Mouse (Mus musculus): ENCODE measurements at regions not wholly inside any gene's neighbourhood (a gene's known extent, or its start where the extent isn't known, plus 50 kb on each side); places are given as distances from the start of the nearest gene placed in this dataset.

DNA sequence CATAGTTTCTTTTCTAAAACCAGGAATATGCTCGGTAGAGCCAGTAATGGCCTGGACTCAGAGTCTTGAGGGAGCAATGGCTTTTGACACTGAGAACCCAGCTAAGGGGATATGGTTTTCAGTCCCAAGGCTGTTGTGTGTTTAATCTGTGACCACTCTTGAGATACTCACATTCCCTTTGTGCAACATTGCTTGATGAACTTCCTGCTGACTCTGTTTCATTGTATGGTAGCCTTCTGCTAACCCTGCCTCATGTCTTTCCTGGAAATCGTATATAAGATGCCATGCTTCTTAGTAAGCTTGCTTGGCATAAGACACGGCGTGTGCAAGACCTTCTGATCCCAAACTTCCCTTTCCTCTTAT, 92.7 kb upstream of the Cpsf6 start:
- TF ChIP-seq CTCF (IDR thresholded peaks at IDR 0.05; ENCODE audit: low read depth) (no peak), EP300 (IDR thresholded peaks at IDR 0.05; ENCODE audit: low read depth) (no peak)
